Mouse (Mus musculus) spleen, postnatal 4 days (tissue): ENCODE data around the gene Col9a2.

Experiments
- DNase-seq, 2 experiments: peaks; one replicate each; pipeline ENCODE4 v3.0.0; 2022; ENCODE audit warnings: low spot score in 2 of 2

Col9a2 gene

GRCm38 (mm10) chr4:121039331-121040115 is at the start of gene Col9a2:
TSS of gene Col9a2 (plus strand) at chr4:121039385.
- no peak for DNase-seq

- no peak for DNase-seq
These were observed 46.9 kb upstream of the Col9a2 start for GRCm38 (mm10) chr4:120992284-120992683.

- DNase-seq: no peak
These were observed 46.2 kb upstream of the Col9a2 start for GRCm38 (mm10) chr4:120993025-120993424.

- DNase-seq: no peak
These were observed 43.3 kb upstream of the Col9a2 start for GRCm38 (mm10) chr4:120995911-120996310.

GRCm38 (mm10) chr4:121001042-121001441 is 38.1 kb upstream of the Col9a2 start:
- no peak for DNase-seq

- DNase-seq: no peak
These were observed 37.5 kb upstream of the Col9a2 start for GRCm38 (mm10) chr4:121001659-121002058.

GRCm38 (mm10) chr4:121002400-121003171 is 36.6 kb upstream of the Col9a2 start:
- DNase-seq: no peak

- no peak for DNase-seq
These were observed 35.5 kb upstream of the Col9a2 start for GRCm38 (mm10) chr4:121003611-121004091.

- peak in 1 of 2 experiments; percentile 25 for DNase-seq
These were observed 34.5 kb upstream of the Col9a2 start for GRCm38 (mm10) chr4:121004679-121005078.

GRCm38 (mm10) chr4:121007006-121007405 is 32.2 kb upstream of the Col9a2 start:
- DNase-seq: no peak

GRCm38 (mm10) chr4:121008071-121008745 is 31.0 kb upstream of the Col9a2 start:
- DNase-seq: no peak

GRCm38 (mm10) chr4:121009151-121009550 is 30.0 kb upstream of the Col9a2 start:
- DNase-seq: no peak

GRCm38 (mm10) chr4:121010770-121011549 is 28.2 kb upstream of the Col9a2 start:
- no peak for DNase-seq

- peak in 1 of 2 experiments; percentile 41 for DNase-seq
These were observed 24.5 kb upstream of the Col9a2 start for GRCm38 (mm10) chr4:121014594-121015267.

GRCm38 (mm10) chr4:121015268-121015659 is 23.9 kb upstream of the Col9a2 start:
- no peak for DNase-seq

- DNase-seq: peak; percentile 60 to 82
These were observed 22.9 kb upstream of the Col9a2 start for GRCm38 (mm10) chr4:121016021-121016898.

GRCm38 (mm10) chr4:121016928-121017657 is 22.1 kb upstream of the Col9a2 start, which contains the start of gene Smap2:
TSS of gene Smap2 (minus strand) at chr4:121017247.
- DNase-seq: peak; percentile 99 to 100

- no peak for DNase-seq
These were observed 20.9 kb upstream of the Col9a2 start for GRCm38 (mm10) chr4:121018250-121018649.
